ENCODE assay signal across 26 mouse cellular contexts in the genomic region with DNA sequence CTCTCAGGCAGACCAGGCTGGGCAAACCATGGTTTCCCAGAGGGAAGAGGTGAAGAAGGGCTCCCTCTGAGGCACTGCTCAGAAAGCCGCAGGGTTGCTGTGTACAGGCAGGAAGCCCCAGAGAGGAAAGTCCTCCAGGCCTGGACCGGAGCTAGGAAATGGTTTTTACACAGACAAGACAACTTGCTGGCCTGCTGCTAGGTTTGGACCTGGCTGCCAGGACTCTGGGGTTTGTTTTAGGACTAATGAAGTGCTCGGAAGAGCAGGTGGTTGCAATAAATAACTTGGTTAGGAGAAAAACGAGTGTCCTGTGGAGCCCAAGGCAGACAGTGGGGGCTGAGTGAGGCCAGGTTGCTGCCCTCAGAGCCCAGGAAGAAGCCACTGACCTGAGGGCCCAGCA. TPM values are rescaled to one million over a fixed set of nuclear protein-coding genes. Genes with fewer than 3 reads are reported as not detected.
A peak's percentile ranks its signal among the peaks of the same experiment; 100 is the strongest.
DNase-seq lines count a peak whose midpoint lies in the region; ATAC-seq and TF ChIP-seq lines count a peak whose summit lies in the region.
"Had no signal": no experiment of that assay in that cellular context is flagged by ENCODE, and none has a peak within 500 bp of the region (broad histone marks: within the 10 kb centered on the region; RNA-seq: fewer than 3 reads in every experiment).

No protein-coding gene starts in this region.

- intact Hi-C loops in gastrocnemius, adult 2 months (cut with DNase I) = no loop called here

- TF ChIP-seq CTCF in gastrocnemius, adult 2 months (IDR thresholded peaks at IDR 0.05) = no peak

- no peak overlapping the region for H3K4me3 ChIP-seq in gastrocnemius, adult 2 months
- H3K4me3 ChIP-seq in limb, embryonic 13.5 days = no peak overlapping the region
- H3K4me3 ChIP-seq in limb, embryonic 10.5 days = no peak overlapping the region
- H3K4me3 ChIP-seq: embryonic facial prominence, embryonic 13.5 days; embryonic facial prominence, embryonic 15.5 days; erythroblast, embryonic 14.5 days; forebrain, embryonic 10.5 days; forebrain, embryonic 12.5 days had no signal

- peaks cover 18% of the 10 kb centered on the region for H3K36me3 ChIP-seq in limb, embryonic 13.5 days
- H3K36me3 ChIP-seq in limb, embryonic 10.5 days = peaks cover 20% of the 10 kb centered on the region

- peak overlapping the region; percentile 46; the same call in 1 of the 2 replicates for H3K27ac ChIP-seq in gastrocnemius, adult 2 months
- H3K27ac ChIP-seq in limb, embryonic 13.5 days = no peak overlapping the region
- H3K27ac ChIP-seq in limb, embryonic 10.5 days = no peak overlapping the region
- H3K27ac ChIP-seq: embryonic facial prominence, embryonic 13.5 days; embryonic facial prominence, embryonic 15.5 days; forebrain, embryonic 10.5 days; forebrain, embryonic 12.5 days had no signal

- H3K9ac ChIP-seq in limb, embryonic 13.5 days = 0 out of 2 replicates have a peak overlapping the region, but pooled peaks have one; percentile 2
- H3K9ac ChIP-seq: embryonic facial prominence, embryonic 13.5 days; embryonic facial prominence, embryonic 15.5 days; forebrain, embryonic 12.5 days had no signal

- H3K9me3 ChIP-seq in limb, embryonic 13.5 days = no peaks in the 10 kb centered on the region
- no peaks in the 10 kb centered on the region for H3K9me3 ChIP-seq in limb, embryonic 10.5 days (replicated peaks)
- H3K9me3 ChIP-seq: embryonic facial prominence, embryonic 13.5 days; embryonic facial prominence, embryonic 15.5 days; forebrain, embryonic 10.5 days; forebrain, embryonic 12.5 days had no signal

- DNase-seq in cerebellum, adult 18-20 months = peak; percentile 35 to 42
- DNase-seq in cerebellum, adult 9-11 months = no peak
- peak; percentile 41 to 56 for DNase-seq in cerebellum, postnatal 25 days
- no peak for DNase-seq in cerebellum, adult 11-12 months
- no peak for DNase-seq in gastrocnemius, adult 2 months
- no peak for DNase-seq in gastrocnemius, postnatal 10 days
- no peak for DNase-seq in limb, embryonic 10.5 days (ENCODE audit: low spot score)
- DNase-seq: adrenal gland, adult 2 months; adrenal gland, postnatal 10 days; adrenal gland, postnatal 25 days; B cell, adult 2 months; cerebellum, adult 11 months; cerebellum, adult 9-10 months; embryo, embryonic 11 days had no signal

- ATAC-seq in limb, embryonic 13.5 days (ENCODE audit: low FRiP score, low read depth) = no peak
- ATAC-seq: CD4-positive, CD25-positive, alpha-beta regulatory T cell, adult 4 months; forebrain, embryonic 14.5 days; forebrain, embryonic 16.5 days had no signal

- H3K4me1 ChIP-seq in limb, embryonic 13.5 days = peaks cover 14% of the 10 kb centered on the region
- peaks cover 57% of the 10 kb centered on the region for H3K4me1 ChIP-seq in limb, embryonic 10.5 days

- no peak overlapping the region for H3K4me2 ChIP-seq in limb, embryonic 13.5 days (replicated peaks)
- H3K4me2 ChIP-seq: embryonic facial prominence, embryonic 13.5 days; embryonic facial prominence, embryonic 15.5 days; forebrain, embryonic 12.5 days had no signal

- H3K27me3 ChIP-seq in limb, embryonic 13.5 days = peaks cover 8% of the 10 kb centered on the region
- H3K27me3 ChIP-seq in limb, embryonic 10.5 days (ENCODE audit: low read depth, poor library complexity, severe bottlenecking) = peaks cover 8% of the 10 kb centered on the region
- H3K27me3 ChIP-seq: CH12.LX had no signal

- WGBS in limb, embryonic 13.5 days = 39% methylated on average over 4 of the region's 4 CpGs
- WGBS in limb, embryonic 10.5 days = 47% methylated on average over 4 of the region's 4 CpGs

RNA-seq across cellular contexts. Expression of a gene that starts 6.5 kb away (rescaled TPM):
- not detected for total RNA-seq in gastrocnemius, adult 2 months (2021)
- under 1 TPM; 0.25 to 0.35 TPM for total RNA-seq in gastrocnemius, postnatal 10 days (2021)
- not detected in 2 replicates for polyA plus RNA-seq in limb, embryonic 13.5 days (2015; fragmentation: Nextera tagmentation; extraction: Ambion mirVana)
- polyA plus RNA-seq in limb, embryonic 10.5 days (2016; fragmentation: Nextera tagmentation; extraction: Ambion mirVana) = 0.13 TPM in 1 of 2 replicates, not detected in the other
- total RNA-seq: G1E had no signal
- polyA plus RNA-seq: CD4-positive, CD25-positive, alpha-beta regulatory T cell, adult 4 months; embryonic facial prominence, embryonic 11.5 days; embryonic facial prominence, embryonic 13.5 days; erythroblast, embryonic 14.5 days; forebrain, embryonic 10.5 days; forebrain, embryonic 12.5 days; forebrain, embryonic 14.5 days; forebrain, embryonic 16.5 days; G1E had no signal

RNA-seq across cellular contexts. Expression of a gene that starts 14.5 kb away (rescaled TPM):
- 1 to 10 TPM; 4.5 to 5.1 TPM for total RNA-seq in gastrocnemius, adult 2 months (2021)
- 1 to 10 TPM; 6.1 to 8.6 TPM for total RNA-seq in gastrocnemius, postnatal 10 days (2021)
- polyA plus RNA-seq in limb, embryonic 13.5 days (2015; fragmentation: Nextera tagmentation; extraction: Ambion mirVana) = 51.9 and 52.8 TPM in 2 replicates
- polyA plus RNA-seq in limb, embryonic 10.5 days (2016; fragmentation: Nextera tagmentation; extraction: Ambion mirVana) = 73.8 and 77.9 TPM in 2 replicates

RNA-seq across cellular contexts. Expression of a gene that starts 19.9 kb away (rescaled TPM):
- total RNA-seq in gastrocnemius, adult 2 months (2021) = 10 to 100 TPM; 71.8 to 76.8 TPM
- 100 to 1,000 TPM; 193 to 214 TPM for total RNA-seq in gastrocnemius, postnatal 10 days (2021)
- polyA plus RNA-seq in limb, embryonic 13.5 days (2015; fragmentation: Nextera tagmentation; extraction: Ambion mirVana) = 558 and 589 TPM in 2 replicates
- 330 and 448 TPM in 2 replicates for polyA plus RNA-seq in limb, embryonic 10.5 days (2016; fragmentation: Nextera tagmentation; extraction: Ambion mirVana)

RNA-seq across cellular contexts. Expression of a gene that starts 26.8 kb away (rescaled TPM):
- 10 to 100 TPM; 53.6 to 54.0 TPM for total RNA-seq in gastrocnemius, adult 2 months (2021)
- 10 to 100 TPM; 80.0 to 86.2 TPM for total RNA-seq in gastrocnemius, postnatal 10 days (2021)
- 221 and 229 TPM in 2 replicates for polyA plus RNA-seq in limb, embryonic 13.5 days (2015; fragmentation: Nextera tagmentation; extraction: Ambion mirVana)
- 278 and 295 TPM in 2 replicates for polyA plus RNA-seq in limb, embryonic 10.5 days (2016; fragmentation: Nextera tagmentation; extraction: Ambion mirVana)

Comparison
In these comparisons a context has a peak if more than half of its experiments do, and no peak if none do; other contexts are left out.
1. DNase-seq: peak in cerebellum, adult 18-20 months (2 of 2) and cerebellum, postnatal 25 days (2 of 2); none in cerebellum, adult 9-11 months (single experiment), cerebellum, adult 11-12 months (single experiment), gastrocnemius, adult 2 months (single experiment), gastrocnemius, postnatal 10 days (single experiment) and limb, embryonic 10.5 days (single experiment).